Mouse (Mus musculus) erythroblast, embryonic 14.5 days (primary cell): ENCODE measurements around the gene Map4.

Source experiments
- GATA1 ChIP-seq: IDR thresholded peaks from 2 replicates; pipeline ENCODE4 v1.6.1; 2012; ENCODE audit warnings: low read length, inconsistent platforms, mixed read lengths
- TAL1 ChIP-seq: IDR thresholded peaks from 3 replicates; pipeline ENCODE4 v1.6.1; 2012; ENCODE audit warnings: low read length, inconsistent platforms, mixed read lengths

GRCm38 (mm10) chr9:110020405-110020804, 89.1 kb downstream of the Map4 start:
- TF ChIP-seq TAL1, result no peak
- TF ChIP-seq GATA1, result no peak
